Mouse (Mus musculus): ENCODE measurements around the gene Sorbs2.
"Not testable (repeated sequence)": the region's sequence is repeated elsewhere in the genome, so short reads cannot be mapped to it uniquely, and the experiment has no call there.

Sorbs2 gene

DNA sequence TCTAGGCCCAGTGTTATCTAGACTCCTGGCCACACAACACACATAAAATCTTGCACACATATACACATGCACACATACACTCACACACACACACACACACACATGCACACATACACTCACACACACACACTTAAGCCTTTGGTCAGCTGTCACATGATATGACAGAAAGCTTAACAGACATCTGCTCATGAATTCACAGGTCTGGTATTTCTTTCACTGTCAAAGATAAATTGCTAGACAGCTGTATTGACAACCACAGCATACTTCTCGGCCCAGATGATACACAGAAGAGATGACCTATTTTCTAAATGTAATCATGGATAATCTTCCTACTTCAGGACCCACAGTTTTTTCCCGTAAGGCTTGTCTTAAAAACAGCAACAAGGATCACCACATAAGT, 326.3 kb downstream of the Sorbs2 start:
- DNase-seq (ENCODE audit: low spot score): no peak

DNA sequence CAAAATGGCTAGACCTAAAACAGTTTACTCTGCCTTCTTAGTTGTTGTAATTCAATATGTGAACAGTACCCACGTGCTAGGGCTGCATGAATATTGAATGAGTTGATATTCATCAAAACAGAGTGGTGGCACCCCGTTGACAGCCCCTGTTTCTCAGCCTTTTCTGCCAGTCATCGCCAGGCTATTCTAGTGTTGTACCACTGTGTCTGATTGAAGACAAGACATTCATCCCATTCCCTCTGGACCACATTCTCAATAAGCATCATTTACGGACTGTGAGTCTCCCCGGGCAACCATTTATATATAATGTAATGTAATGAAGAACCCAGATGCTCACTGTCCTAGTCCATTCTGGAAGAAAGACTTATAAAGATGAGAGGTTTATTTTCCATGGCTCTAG, 335.7 kb downstream of the Sorbs2 start:
- DNase-seq (ENCODE audit: low spot score): no peak

DNA sequence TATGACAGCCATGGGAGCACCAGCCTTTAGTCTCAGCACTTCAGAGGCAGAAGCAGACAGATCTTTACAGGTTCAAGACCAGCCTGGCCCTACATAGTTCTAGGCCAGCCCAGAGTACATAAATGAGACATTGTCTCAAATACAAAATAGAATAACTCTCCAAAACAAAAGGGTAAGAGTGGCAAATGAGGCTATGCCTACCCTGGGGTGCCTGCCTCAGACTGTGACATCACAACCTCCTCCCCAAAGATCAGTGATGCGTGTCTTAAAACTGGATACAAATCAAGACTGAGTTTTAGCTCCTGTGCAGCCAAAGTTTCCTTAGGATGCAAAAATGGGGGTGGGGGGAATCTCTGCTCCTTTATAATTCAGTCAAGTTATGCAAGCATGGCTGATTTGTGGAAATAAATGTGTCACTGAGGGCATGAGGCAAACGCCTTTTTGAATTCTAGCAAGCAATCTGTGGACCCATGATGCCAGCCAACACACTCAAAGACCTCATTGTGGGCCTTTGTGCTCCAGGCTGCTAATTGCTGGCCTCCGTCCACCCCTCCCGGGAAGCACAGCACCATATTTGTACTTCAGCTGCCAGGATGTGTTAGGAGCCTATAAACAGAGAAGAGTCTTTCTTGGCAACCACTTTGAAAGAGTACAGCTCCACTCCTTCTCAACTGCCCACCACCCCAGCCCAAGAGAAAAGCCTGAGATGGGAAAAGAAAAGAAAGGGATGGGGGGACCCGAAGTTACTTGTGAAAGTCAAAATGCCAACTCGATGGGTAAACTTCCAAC, 336.7 kb downstream of the Sorbs2 start:
- no peak for DNase-seq (ENCODE audit: low spot score)

DNA sequence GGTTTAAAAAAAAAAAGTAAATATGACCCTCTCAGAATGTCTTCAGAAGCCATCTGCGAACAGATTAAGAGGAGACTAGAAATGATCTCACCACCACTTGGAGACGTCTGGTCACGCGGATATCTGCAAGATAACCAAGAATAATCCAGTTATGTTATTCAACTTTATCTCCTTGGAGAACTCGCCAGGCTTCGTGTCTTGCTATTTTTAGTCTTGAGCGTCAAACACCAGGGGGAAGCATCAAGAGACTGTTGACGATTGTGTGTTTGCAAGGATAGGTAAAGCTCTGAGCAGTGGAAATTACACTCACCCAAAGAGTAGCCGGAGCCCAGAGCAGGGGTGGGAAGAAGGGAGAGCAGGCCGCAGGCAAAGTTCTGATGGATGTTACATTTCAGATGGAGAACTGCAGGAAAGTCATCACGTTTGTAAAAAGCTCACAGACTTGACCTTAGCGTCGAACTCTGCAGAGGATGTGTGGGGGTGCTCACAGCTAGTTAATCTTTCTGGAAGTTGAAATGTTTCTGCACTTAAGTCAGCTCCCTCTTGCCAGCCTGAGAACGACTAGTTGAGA, 337.4 kb downstream of the Sorbs2 start:
- no peak for DNase-seq (ENCODE audit: low spot score)

DNA sequence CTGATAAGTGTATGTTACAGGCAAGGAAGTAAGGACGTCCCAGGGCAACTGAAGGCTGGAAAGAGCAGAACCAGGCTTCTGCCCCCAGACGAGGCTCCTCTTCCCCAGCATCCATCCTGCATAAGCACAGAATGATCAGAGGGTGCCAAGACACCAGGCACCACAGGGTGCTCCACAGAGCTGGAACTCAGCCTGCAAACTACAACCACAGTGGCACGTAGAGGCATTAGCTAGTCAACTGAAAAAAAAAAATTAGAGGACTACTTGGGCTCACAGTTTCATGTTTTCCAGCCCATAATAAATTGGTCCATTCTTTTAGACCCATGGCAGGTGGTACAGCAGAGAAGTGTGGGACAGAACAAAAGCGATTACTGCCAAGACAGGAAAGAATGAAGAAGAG, 338.3 kb downstream of the Sorbs2 start:
- DNase-seq (ENCODE audit: low spot score): no peak

DNA sequence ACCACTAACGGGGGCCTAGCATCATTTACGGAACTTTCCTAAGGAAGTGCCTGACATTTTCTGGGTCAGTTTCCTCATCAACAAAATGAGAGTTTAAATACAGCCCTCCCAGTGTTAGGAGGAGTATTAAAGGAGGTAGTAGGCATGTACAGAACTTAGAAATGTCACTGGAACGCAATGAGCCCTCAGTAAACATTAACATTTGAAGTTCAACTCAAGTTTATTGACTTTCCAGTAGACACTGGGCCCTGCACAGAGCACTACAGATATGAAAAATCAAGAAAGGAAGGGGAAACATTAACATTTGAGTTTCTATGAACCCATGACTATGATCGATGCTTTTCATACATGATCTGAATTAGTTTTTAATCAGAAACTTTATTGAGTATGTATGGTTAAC, 347.5 kb downstream of the Sorbs2 start:
- DNase-seq (ENCODE audit: low spot score): no peak

DNA sequence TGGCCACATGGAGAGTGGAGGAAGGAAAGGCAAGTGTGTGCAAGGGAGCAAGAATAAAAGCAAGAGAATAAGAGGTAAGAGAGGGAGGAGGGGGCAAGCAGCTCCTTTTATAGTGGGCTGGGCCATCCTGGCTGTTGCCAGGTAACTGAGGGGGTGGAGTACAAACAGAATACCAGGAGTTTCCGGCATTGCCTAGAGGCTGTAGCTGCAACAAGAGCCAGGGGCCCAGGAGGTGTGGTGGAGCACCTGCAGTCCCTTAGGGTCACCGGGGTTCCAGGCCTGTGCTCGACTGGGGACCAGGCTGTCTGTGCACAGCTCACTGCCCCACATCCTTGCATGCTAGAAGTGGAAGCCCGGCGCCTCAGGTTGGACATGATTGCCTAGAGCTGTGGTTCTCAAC, 350.1 kb downstream of the Sorbs2 start:
- no peak for DNase-seq (ENCODE audit: low spot score)

DNA sequence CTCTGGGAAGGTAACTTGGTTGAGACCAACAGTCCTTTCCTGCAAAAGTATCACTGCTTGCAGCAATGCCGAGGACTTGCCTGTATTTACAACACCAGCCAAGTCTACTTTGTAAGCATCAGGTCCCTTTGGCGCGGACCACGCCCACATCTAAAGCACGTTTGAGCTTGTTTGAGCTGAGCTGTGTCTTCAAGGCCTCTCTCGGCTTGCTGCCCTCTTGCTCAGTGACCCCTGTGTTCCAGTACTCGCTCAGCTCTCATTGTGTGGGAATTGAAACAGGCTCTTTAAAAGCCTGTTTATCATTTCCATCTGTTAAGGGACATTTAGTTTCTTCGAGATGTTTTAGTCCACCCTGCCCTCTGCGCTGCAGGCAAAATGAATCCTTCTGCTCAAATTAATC, 350.8 kb downstream of the Sorbs2 start:
- DNase-seq (ENCODE audit: low spot score): no peak

DNA sequence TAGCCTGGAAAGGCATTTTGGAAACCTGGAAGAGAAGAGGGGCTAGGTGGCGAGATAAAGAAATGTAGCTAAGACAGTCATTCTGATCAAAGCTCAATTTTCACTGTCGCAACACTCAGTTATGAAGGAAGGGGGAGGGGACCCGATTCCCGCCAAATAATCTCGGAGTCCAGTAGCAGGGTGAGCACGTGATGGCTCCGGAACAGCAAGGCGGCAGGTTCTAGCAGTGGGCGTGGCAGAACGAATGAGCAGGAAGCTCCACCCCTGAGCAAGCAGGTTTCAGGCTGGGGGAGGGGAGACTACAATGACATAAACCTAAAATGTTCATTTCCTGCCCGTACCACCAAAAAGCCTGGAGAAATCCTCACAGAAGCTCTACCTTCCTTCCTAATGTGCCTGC, 364.0 kb downstream of the Sorbs2 start:
- DNase-seq (ENCODE audit: low spot score): not testable (repeated sequence)

DNA sequence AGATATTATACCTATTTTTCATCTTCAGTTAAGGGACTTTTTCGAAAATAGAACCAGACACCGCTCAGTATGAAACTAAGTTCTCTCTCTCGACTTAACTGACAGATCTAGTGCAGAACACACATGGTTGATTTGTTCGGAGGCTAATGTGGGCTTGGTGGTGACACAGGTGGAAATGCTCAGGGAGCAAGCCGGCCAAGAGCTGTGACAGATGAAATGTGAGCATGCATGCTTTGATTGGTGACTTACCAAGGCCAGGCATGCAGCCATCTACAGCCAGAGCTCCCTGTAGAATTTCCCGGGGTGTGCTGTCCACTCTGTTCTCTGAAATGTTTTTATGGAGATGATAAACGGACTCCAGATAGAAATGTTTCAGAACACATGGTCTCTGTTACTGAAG, 364.5 kb downstream of the Sorbs2 start:
- no peak for DNase-seq (ENCODE audit: low spot score)

DNA sequence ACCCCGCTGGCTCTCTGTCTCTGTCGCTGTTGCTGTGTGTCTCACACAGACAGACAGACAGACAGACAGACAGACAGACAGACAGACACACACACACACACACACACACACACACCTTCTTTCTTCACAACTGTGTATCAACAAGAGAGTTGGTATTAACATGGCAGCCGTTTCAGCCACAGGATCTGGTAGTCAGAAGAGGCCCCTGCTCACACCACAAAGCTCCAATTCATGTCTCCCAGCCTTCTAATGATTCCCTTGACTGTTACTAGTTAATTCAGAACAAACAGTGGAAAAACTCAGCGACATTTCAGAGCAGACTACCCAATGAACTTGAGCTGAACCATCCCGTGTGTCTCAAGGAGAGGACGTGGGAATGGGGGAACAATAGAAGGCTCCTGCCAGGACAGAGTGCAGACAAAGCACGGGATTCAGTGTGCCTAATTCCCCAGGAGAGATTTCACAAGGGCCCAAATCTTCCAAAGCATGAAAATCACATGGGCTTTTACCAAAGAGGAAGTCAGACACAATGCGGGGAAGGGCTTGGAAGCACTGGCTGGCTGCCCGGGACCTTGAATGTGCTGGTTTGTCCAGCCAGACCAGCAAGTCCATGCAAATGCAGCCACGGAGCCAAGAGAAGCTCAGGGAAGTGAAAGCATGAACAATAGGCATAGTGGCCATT, 367.5 kb downstream of the Sorbs2 start:
- peak; percentile 79 for DNase-seq (ENCODE audit: low spot score)

DNA sequence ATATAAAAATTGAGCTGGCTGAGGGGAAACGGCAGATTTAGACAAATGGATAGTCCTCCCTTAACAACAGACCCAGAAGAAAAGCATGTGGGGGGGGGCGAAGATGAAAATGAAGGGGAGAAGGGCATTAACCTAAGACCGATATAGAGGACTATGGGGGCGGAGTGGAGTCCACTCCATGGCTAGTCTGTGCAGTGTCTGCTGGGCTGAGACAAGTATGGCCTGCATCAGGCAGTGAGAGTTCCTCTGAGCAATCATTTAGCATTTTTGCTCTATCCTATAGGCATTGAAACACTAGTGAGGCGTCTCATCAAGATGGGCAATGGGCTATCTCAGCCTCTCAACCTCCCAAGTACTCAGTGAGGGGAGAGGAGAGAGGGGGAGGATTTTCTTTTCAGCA, 368.8 kb downstream of the Sorbs2 start:
- no peak for DNase-seq (ENCODE audit: low spot score)
